Mouse (Mus musculus): Measurements from ENCODE around the gene Gabrr2. TPM values are rescaled to one million over a fixed set of nuclear protein-coding genes. Genes with fewer than 3 reads are reported as not detected.
"Not testable (repeated sequence)": the region's sequence is repeated elsewhere in the genome, so short reads cannot be mapped to it uniquely, and the experiment has no call there.

Gene Gabrr2
- total RNA-seq, 2 experiments from 2014 or later: not detected

DNA sequence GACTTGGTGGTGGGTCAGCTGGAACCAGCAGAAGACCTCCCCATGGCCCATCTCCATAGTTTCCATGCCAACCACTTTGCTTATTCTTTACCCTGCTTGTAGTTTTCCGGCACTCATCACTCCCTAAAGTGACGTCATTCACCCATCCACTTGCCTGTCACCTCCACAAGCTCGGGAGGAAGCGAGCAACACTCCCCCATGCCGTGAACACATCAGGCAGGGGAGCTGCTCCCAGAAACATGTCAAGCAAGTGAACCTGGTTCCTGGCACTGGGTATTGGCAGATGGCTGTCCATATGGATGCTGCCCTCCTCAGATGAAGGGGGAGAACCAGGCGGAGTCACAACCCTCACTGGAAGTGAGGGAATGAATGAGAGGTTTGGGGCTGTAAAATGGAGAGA lies 6.1 kb downstream of the Gabrr2 start:
- peak; percentile 32 to 37 for DNase-seq (ENCODE audit: low spot score in 2 of 2)

DNA sequence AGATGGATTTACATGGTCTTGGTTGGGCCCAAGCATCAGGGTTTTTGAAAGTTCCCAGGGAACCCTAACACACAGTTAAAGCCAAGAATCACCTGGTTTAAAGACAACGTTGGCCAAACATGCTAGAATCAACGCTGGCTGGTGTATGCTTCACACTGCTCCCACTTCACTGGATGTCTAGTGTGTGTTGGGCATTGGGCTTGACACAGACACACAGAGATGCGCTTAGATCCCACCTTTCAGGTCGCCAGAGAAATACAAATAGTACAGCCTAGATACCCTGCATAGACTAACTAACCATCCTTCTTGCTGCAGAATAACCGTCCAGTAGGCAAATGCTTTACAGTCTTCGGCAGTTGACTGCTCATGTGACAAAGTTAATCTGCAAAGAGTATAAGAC lies 7.5 kb downstream of the Gabrr2 start:
- DNase-seq (ENCODE audit: low spot score in 2 of 2): no peak

DNA sequence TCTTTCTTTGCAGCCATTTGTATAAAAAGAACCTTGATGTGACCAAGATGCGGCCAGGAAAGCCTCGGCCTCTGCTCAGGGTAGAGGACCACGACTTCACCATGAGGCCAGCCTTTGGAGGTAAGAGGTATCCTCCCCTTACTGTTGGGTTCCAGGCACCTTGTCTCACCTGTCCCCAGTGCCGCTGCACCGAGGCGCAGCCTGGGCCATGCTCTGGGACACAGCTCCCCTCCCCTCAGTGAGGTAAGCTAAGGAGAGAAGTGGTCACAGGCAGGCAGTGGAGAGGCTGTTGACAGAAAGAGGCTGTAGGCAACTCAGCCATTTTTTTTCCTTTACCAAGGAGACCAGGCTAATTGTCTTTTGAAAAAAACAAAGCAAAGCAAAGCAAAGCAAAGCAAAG lies 8.5 kb downstream of the Gabrr2 start:
- DNase-seq (ENCODE audit: low spot score in 2 of 2): no peak

DNA sequence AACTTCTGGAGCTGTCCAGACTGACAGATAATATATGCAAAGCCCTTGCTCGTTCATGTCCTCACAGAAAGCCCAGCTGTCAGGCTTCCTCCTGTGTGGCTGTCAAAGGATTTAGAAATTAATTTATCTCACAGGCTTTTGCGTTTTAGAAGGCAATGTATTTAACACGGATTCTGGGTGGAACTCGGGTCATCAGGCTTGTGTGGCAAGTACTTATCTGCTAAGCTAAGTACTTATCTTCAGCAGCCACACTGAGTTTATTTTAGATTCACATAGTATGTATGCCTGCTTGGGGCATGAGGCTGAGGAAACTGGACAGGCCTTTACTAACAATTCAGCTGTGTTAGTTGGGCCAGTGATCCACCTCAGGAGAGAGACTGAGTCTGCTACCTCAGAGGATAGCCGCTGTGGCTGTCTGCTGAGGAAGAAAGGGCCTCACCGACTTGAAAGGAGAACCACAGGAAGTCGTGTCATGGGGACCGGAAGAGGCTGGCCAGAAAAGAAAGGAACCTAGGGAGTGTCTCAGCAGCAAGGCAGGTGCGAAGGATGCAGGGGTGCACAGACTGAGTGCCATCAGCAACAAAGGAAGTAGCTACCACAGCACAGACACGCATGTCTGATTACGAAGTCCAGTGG lies 9.8 kb downstream of the Gabrr2 start:
- DNase-seq (ENCODE audit: low spot score in 2 of 2): no peak

DNA sequence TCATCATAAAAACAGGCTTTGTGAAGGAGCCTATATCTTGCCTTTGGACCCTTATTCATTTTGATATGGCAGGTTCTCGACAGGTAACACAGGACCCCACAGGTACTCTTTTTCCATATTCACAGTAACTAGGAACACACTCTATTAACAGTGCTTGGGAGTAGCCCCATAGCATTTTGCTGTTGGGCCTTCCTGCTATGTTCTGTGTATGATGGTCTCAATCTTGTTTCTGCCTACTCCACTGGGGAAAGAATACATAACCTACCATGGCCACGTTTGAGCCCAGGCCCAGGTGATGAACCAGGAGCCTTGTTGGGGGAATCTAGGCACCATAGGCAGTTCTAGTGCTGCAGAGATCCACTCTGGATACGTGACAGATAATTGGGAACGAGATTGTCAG lies 11.6 kb downstream of the Gabrr2 start:
- DNase-seq (ENCODE audit: low spot score in 2 of 2): no peak

DNA sequence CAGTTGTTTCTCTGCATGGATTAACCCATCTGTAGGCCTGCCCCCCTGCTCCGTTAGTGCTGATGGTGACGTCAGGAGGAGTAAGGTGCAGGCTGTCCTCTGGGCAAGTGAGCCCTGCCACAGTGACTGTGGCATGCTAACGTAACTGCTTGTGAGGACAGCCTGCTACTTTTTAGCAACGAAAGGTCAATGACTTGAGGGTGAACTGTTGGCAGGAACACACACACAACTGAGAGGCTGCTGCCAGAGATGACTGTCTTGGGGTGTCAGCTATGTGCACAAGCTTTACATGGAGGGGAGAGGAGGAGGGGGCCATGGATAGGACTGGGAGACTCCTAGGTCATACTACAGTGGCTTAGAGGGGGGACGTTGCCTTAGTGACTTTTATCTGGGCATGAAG lies 12.1 kb downstream of the Gabrr2 start:
- no peak for DNase-seq (ENCODE audit: low spot score in 2 of 2)

DNA sequence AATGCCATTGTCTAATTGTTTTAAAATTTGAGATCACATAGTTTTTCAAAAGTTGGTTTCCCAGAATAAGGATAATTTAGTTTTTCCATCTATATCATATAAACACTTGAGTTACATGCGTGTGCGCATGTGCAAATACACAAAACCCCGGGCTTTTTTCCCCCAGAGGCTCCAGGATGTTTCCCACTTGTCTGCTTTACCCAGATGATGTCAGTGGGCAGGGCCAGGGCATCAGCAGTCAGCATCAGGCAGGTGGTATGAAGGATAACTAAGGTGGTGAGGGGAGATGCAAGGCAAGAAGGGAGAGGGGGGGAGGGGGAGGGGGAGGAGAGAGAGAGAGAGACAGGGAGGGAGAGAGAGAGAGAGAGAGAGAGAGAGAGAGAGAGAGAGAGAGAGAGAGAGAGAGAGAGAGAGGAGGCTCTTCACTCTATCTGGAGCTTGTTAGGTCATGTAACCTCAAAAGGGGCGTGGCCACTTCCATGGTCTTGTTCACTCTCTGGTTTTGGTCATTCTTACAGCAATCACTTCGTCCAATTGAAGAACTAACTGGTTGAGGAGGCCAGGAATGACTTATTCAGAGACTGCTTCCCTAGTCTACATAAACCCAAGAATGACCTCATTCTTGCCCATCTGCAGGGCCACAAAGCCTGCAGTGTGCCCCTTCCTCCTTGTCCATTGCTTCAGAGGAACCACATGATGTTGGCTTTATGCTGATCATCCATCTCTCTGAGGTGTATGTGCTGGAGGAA lies 13.2 kb downstream of the Gabrr2 start:
- DNase-seq (ENCODE audit: low spot score in 2 of 2): no peak

DNA sequence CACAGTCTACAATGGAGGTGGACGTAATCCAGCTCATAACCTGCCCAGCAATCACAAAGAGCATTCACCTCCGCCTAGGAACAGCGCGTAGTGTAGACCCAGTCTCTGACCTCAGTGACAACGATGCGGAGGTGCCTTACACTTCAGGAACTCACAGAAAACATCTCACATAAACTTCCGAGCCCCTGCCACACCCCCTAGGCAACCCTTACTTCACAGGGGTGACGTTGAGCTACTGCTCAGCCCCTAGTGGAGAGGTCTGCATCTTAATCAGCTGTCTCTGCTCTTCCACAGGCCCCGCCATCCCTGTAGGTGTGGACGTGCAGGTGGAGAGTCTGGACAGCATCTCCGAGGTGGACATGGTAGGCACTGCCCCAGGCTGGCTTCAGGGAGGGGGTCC lies 14.4 kb downstream of the Gabrr2 start:
- no peak for DNase-seq (ENCODE audit: low spot score in 2 of 2)

DNA sequence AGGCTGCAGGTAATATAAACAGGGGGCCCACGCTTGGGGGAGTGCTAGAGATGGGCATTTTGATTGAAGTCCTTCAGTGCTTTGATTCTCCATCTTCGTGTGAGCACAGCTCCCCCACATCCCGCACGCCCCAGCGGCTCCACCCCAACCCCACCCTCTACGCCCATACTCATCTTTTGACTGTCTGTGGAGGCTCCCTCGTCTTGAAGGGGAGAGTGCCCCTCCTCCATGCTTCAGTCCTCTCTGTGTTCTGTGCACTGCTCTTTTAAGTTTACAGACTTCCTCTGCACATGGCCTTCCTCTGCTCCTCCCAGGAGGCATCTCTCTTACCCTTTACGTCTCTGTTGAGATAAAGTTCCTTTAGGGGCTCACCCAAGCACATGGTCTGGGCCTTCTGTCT lies 14.9 kb downstream of the Gabrr2 start:
- DNase-seq (ENCODE audit: low spot score in 2 of 2): no peak

DNA sequence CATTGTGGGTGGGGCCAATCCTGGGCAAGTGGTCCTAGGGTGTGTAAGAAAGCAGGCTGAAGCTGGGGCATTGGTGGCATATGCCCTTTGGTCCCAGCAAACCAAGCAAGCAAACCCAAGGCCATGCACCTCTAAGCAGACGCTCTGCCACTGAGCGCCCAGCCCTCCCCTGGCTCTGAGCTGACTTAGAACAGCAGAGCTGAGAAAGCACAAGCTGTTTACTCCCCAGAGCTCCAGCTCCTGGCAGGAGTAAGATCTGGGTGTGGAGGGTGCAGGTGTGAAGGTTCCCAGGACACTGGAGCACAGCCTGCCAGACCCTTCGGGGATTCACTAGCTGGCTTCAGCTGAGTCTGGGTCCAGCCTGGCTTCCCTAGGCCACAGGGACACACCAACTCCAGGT lies 15.7 kb downstream of the Gabrr2 start:
- no peak for DNase-seq (ENCODE audit: low spot score in 2 of 2)

DNA sequence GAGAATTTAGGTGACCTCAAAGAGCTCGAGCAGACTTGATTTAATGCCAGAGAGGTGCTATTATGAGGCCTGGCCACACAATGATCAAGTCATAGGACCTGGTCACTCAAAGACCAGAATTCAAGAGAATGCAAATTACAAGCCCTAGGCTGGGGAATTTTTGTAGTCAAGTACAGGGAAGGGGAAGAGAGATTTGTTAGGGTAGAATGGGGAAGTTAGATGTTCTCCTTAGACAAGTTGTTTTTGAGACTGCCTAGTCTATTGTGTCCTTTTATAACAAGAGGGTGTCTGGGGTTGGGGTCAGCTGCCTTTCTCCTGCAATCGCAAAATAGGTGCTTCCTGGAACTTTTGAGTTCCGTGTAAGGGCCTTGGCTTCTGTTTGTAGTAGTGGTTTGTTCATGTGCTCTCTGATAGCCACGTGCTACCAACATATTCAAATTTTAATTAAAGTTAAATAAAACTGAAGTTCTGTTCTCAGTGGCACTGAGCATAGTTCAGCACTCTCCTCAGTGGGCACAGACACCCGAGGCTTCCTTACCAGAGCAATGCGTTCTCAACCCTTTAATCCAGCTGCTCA lies 36.4 kb downstream of the Gabrr2 start:
- DNase-seq (ENCODE audit: low spot score in 2 of 2): no peak

DNA sequence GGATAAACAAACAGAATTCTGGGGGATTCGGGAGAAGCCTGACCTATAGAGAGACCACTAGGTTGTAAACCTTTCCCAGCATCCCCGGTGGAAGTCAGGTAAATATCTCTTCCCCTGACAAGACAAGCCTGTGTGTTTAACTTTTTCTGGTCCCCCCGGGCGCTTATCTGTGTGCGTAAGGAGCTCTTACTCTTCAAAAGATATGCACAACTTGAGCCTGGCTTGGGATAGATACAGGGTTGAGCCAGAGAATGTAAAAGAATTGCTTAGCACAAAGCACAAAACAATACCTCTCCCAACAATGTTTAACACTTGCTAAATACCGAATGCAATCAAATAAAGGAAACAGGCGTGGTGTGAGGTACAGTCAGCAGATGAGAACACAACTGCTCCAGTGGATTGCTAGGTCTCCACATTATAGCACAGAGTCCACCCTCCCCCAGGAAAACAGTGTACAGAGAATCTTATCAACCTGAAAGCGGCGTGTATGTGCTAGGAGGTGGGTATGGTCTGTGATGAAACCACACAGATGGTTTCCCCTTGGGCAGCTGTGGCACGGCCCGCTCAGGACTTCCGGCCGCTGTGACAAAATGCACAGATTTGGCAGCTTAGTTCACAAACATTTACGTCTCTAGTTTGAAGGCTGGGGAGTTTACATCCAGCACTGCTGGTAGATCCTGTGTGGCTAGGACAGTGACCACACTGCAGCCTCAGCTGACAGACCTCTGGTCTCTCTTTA lies 47.1 kb downstream of the Gabrr2 start:
- no peak for DNase-seq (ENCODE audit: low spot score in 2 of 2)

DNA sequence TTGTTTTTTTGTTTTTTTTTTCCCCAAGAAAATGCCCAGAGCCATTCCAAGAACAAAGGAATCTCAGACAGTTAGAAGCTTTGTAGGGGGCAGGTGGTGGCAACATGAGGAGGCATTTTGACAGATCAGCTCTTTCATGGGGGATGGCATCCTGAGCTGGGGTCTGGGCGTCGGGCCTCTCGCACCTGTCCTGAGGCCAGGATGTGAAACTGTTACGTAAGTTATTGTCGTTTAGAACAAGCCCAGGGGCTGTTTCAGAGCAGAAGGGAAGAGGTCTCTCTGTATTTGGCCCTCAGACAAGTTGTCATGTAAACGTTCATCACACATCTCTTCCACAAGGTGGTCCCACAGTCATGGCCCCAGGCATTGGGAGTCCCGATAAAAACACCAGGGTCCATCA lies 48.0 kb downstream of the Gabrr2 start:
- no peak for DNase-seq (ENCODE audit: low spot score in 2 of 2)

DNA sequence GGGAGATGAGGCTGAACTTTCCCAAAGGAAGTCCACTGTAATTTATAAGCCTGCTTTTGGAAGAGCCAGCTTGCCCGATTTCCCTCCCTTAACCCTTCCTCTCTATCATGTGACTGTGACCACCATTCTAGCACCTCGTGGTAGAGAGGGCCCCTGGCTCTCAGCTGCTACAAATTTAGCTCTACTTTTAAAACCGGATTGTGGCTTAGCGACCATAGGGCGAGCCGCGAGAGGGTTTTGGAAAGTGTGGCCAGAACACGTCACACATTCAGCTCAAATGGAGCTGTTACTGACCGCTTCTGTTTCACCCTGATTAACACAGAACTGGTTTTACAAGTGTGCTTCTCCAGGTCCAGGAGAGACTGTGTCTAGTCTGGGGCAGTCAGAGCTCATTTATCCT lies 48.6 kb downstream of the Gabrr2 start:
- DNase-seq (ENCODE audit: low spot score in 2 of 2): no peak

DNA sequence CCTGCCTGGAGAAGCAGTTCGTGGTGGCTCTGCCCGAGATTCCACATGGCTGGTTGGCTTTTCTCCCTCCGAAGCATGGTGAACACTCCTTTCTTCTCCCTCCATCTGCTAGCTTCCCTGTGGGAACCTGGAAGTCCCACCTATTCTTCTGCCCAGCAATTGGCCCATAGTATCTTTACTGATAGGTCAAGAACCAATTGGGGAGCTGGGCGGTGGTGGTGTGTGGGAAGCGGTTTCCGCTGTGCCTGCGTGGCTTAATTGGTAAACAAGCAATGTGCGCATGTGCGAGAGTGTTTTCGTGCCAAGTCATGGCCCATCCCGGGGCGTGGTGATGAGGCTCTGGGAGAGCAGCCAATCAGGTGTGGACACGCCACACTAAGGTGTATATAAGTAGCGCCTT lies 50.1 kb downstream of the Gabrr2 start:
- not testable (repeated sequence) for DNase-seq (ENCODE audit: low spot score in 2 of 2)

DNA sequence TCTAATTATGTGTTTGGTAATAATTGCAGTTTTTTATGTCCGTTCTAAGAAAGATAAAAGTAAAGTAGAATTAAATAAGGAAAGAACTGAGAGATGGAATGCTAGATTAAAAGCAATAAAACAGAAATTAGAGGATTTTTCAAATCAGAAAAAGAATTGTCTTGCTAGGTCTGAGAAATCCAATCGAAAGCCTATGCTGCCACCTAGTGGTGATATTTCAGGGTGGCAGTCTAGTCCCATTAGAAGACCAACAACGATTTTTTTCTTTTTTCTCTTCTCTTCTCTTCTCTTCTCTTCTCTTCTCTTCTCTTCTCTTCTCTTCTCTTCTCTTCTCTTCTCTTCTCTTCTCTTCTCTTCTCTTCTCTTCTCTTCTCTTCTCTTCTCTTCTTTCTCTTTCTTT lies 56.3 kb downstream of the Gabrr2 start:
- peak; percentile 88 to 89 for DNase-seq (ENCODE audit: low spot score in 2 of 2)

DNA sequence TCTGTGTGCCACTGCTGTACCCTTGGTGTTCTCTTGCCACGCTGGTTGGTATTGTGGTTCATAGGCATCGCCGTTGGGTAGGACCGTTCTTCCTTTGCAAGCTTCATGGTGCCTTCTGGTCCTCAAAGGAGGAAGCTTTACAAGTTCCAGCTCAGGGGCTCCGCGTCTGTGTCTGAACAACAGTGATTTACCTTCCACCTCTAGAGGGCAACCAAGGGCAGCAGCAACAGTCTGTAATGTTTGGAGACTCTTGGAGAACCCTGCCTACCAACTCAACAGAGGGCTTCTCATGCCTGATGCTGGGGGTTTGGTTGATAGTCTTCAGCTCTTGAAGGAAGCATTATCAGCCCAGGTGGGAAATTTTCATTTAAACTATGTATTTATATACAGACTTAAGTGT lies 61.7 kb downstream of the Gabrr2 start:
- peak; percentile 55 to 57 for DNase-seq (ENCODE audit: low spot score in 2 of 2)

DNA sequence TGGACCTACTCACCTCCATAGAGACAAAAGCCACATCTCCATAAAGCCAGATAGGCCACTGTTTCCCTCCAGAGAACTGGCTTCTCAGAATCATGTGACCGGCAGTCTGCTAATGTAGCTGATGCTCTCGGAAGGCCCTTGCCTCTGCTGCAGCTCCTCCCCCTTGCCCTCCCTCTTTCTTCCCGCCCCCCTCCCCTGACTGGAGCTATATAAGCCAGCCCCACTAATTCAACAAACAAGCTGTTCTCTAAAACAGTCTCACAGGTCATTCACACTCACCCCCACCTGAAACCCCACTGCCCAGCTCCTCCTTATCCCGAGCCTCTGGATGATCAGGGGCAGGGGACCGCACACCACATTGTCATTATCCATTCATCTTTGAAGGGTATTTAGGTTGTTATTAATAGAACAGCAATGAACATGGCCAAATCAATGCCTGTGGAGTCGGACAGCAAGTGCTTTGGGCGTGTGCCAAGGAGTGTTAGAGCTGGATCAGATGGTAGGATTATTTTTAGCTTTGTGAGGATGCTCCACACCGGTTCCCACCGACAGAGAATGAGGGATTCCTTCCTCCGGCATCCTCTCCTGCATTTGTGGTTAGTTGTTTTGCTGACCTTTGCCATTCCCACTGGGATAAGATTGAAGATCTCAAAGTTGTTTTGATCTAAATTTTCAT lies 62.7 kb downstream of the Gabrr2 start:
- peak in 1 of 2 experiments; percentile 22 for DNase-seq (ENCODE audit: low spot score in 2 of 2)

DNA sequence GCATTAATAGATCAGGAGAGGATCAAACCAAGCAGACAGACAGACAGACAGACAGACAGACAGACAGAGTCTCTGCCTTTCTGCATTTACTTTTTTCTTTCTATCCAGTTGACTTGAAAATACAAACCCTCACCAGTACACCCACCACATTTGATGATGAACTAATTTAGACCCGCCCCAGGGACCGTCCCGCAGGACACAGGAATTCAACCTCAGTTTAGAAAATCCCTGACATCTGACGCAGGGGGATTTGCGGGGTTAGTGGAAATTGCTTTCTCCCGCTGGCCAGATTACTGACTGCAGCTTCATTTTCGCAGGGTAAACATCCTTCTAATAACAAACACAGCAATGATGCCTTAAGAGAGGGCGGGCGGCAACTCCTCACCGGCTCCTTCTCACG lies 69.4 kb downstream of the Gabrr2 start, which contains the start of gene Gabrr1:
Gabrr1 (plus strand) TSS at position 301 of the 400 bp plus-strand sequence.
- no peak for DNase-seq (ENCODE audit: low spot score in 2 of 2)

Measured in layer of hippocampus, postnatal 10 days (tissue).